Mouse (Mus musculus): Measurements from ENCODE around the gene Slc7a11. TPM values are rescaled to one million over a fixed set of nuclear protein-coding genes. Genes with fewer than 3 reads are reported as not detected.

The Slc7a11 gene
- polyA plus RNA-seq, 1 experiment from 2014 or later = 0.11 TPM

DNA sequence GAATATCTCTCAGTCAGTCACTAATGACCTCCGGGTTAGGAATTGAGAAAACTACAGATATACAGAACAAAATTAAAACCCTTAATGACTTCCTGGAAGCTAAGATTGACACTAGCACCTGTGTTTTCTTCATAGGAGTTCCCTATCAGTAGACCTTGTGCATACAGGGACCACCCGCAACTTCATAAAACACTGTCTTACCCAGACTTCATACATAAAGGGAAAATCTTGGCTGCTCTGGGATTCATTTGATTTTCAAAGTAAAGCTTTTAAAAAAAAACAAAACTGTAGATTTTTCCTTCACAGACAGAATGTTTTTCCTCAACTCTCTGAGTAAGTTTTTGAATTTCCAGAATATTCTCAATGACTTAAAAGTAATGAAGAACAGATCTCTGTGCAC is 477.8 kb downstream of the Slc7a11 start:
- DNase-seq (no peak), ATAC-seq (ENCODE audit: insufficient read depth) (no peak)
- WGBS = 83% methylated on average over 2 of the region's 2 CpGs
- Histone ChIP-seq H3K27me3 (ENCODE audit: insufficient read depth, low read length) (no peaks in the 10 kb centered on the region), H3K27ac (ENCODE audit: low read depth) (no peak overlapping the region), H3K4me3 (ENCODE audit: low read depth, low read length) (no peak overlapping the region), H3K36me3 (ENCODE audit: insufficient read depth) (no peaks in the 10 kb centered on the region), H3K4me2 (no peak overlapping the region), H3K9ac (no peak overlapping the region), H3K9me3 (ENCODE audit: low read depth, low read length) (no peaks in the 10 kb centered on the region), H3K4me1 (ENCODE audit: insufficient read depth) (no peaks in the 10 kb centered on the region)
- no peak for TF ChIP-seq CTCF (IDR thresholded peaks at IDR 0.05; ENCODE audit: low read depth)

DNA sequence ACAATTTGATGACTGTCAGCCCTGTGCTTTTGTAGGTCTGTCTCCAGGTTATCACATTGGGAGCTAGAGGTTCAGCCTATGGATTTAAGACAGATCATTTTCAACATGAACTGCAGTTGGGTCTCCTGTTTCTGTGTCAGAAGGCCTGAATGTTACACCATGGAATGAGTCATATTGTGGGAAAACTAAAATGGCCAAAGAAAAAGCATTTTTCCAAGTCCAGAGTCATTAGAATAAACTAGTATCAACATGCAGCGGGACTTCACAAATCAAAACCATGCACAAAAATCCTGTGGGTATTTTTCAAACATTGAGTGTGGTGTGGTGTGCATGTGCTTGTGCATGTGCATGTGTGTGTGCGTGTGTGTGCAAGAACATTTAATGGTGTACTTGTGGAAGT is 482.8 kb downstream of the Slc7a11 start:
- Histone ChIP-seq H3K27me3 (ENCODE audit: insufficient read depth, low read length) (no peaks in the 10 kb centered on the region), H3K27ac (ENCODE audit: low read depth) (no peak overlapping the region), H3K9me3 (ENCODE audit: low read depth, low read length) (no peaks in the 10 kb centered on the region), H3K4me2 (no peak overlapping the region), H3K9ac (no peak overlapping the region), H3K36me3 (ENCODE audit: insufficient read depth) (no peaks in the 10 kb centered on the region), H3K4me3 (ENCODE audit: low read depth, low read length) (no peak overlapping the region), H3K4me1 (ENCODE audit: insufficient read depth) (no peaks in the 10 kb centered on the region)
- 81% methylated on average over 2 of the region's 2 CpGs for WGBS
- no peak for TF ChIP-seq CTCF (IDR thresholded peaks at IDR 0.05; ENCODE audit: low read depth)
- ATAC-seq (ENCODE audit: insufficient read depth) = no peak
- DNase-seq = no peak

GRCm38 (mm10) chr3:49946845-49947244 is 496.6 kb downstream of the Slc7a11 start:
- WGBS = 13% methylated on average over 2 of the region's 2 CpGs
- H3K4me1 ChIP-seq (ENCODE audit: insufficient read depth) = peaks cover 6% of the 10 kb centered on the region; the same call in 1 of the 2 replicates
- DNase-seq (peak; percentile 96), ATAC-seq (ENCODE audit: insufficient read depth) (peak; percentile 91)
- no peak overlapping the region for H3K4me3 ChIP-seq (ENCODE audit: low read depth, low read length)
- H3K4me2 ChIP-seq = no peak overlapping the region
- no peaks in the 10 kb centered on the region for H3K36me3 ChIP-seq (ENCODE audit: insufficient read depth)
- H3K9ac ChIP-seq = no peak overlapping the region
- TF ChIP-seq CTCF (IDR thresholded peaks at IDR 0.05; ENCODE audit: low read depth) = no peak
- H3K27ac ChIP-seq (ENCODE audit: low read depth) = no peak overlapping the region
- no peaks in the 10 kb centered on the region for H3K27me3 ChIP-seq (ENCODE audit: insufficient read depth, low read length)
- H3K9me3 ChIP-seq (ENCODE audit: low read depth, low read length) = no peaks in the 10 kb centered on the region

- Histone ChIP-seq H3K27me3 (ENCODE audit: insufficient read depth, low read length) (no peaks in the 10 kb centered on the region), H3K4me2 (no peak overlapping the region), H3K9ac (no peak overlapping the region), H3K9me3 (ENCODE audit: low read depth, low read length) (no peaks in the 10 kb centered on the region), H3K27ac (ENCODE audit: low read depth) (no peak overlapping the region), H3K4me3 (ENCODE audit: low read depth, low read length) (no peak overlapping the region), H3K4me1 (ENCODE audit: insufficient read depth) (peaks cover 6% of the 10 kb centered on the region; the same call in 1 of the 2 replicates), H3K36me3 (ENCODE audit: insufficient read depth) (no peaks in the 10 kb centered on the region)
- WGBS = 23% methylated on average over 5 of the region's 5 CpGs
- TF ChIP-seq CTCF (IDR thresholded peaks at IDR 0.05; ENCODE audit: low read depth) = no peak
- DNase-seq = peak; percentile 96
- peak; percentile 86 for ATAC-seq (ENCODE audit: insufficient read depth)
Measured at GRCm38 (mm10) chr3:49944783-49945182, 498.6 kb downstream of the Slc7a11 start.

GRCm38 (mm10) chr3:49937611-49938010 is 505.8 kb downstream of the Slc7a11 start:
- DNase-seq (no peak), ATAC-seq (ENCODE audit: insufficient read depth) (no peak)
- TF ChIP-seq CTCF (IDR thresholded peaks at IDR 0.05; ENCODE audit: low read depth) = no peak
- Histone ChIP-seq H3K36me3 (ENCODE audit: insufficient read depth) (no peaks in the 10 kb centered on the region), H3K9ac (no peak overlapping the region), H3K9me3 (ENCODE audit: low read depth, low read length) (no peaks in the 10 kb centered on the region), H3K4me2 (no peak overlapping the region), H3K27me3 (ENCODE audit: insufficient read depth, low read length) (no peaks in the 10 kb centered on the region), H3K4me1 (ENCODE audit: insufficient read depth) (no peaks in the 10 kb centered on the region), H3K27ac (ENCODE audit: low read depth) (no peak overlapping the region), H3K4me3 (ENCODE audit: low read depth, low read length) (no peak overlapping the region)
- 56% methylated on average over 2 of the region's 2 CpGs for WGBS

GRCm38 (mm10) chr3:49929496-49929895 is 513.9 kb downstream of the Slc7a11 start:
- H3K27me3 ChIP-seq (ENCODE audit: insufficient read depth, low read length) = no peaks in the 10 kb centered on the region
- no peak overlapping the region for H3K9ac ChIP-seq
- no peaks in the 10 kb centered on the region for H3K4me1 ChIP-seq (ENCODE audit: insufficient read depth)
- DNase-seq = no peak
- H3K4me3 ChIP-seq (ENCODE audit: low read depth, low read length) = no peak overlapping the region
- no peak overlapping the region for H3K27ac ChIP-seq (ENCODE audit: low read depth)
- H3K9me3 ChIP-seq (ENCODE audit: low read depth, low read length) = no peaks in the 10 kb centered on the region
- no peak for TF ChIP-seq CTCF (IDR thresholded peaks at IDR 0.05; ENCODE audit: low read depth)
- no peak overlapping the region for H3K4me2 ChIP-seq
- H3K36me3 ChIP-seq (ENCODE audit: insufficient read depth) = no peaks in the 10 kb centered on the region
- ATAC-seq (ENCODE audit: insufficient read depth) = no peak

DNA sequence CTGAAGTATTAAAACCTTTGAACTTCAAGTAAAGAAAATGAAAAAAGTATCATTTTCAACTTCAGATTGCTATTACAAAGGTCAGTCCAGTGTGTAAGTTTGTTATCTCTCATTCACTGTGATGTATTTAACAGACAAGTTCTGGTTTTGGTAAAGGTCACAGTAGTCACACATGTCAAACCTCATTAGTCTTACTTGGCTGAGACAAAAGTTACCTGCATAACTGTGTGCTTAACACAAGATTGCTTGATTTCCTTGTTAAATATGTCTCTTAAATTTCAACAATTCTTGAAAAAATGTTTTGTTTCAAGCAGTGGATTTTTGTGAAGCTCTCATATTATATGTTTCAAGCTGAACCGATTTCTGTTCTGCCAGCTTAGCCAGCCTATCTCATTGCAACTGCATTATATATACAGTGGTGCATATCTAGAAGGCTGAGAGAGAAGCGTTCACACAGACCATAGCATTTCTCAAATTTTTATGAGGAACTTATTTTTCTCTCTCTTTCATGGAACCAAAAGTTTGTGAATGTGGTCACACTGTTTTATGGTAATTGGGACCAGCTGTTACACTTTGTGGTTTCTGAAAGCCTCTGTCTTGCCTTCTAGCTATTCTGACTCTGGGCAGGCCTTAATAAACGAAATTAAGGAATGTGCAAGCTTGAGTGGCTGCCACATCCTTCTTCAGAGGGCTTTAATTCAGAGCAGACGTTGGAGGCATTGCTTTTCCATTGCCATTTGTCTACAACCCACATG is 514.7 kb downstream of the Slc7a11 start:
- ATAC-seq (ENCODE audit: insufficient read depth) = no peak
- Histone ChIP-seq H3K4me2 (no peak overlapping the region), H3K9ac (no peak overlapping the region), H3K36me3 (ENCODE audit: insufficient read depth) (no peaks in the 10 kb centered on the region), H3K27me3 (ENCODE audit: insufficient read depth, low read length) (no peaks in the 10 kb centered on the region), H3K27ac (ENCODE audit: low read depth) (no peak overlapping the region), H3K4me3 (ENCODE audit: low read depth, low read length) (no peak overlapping the region), H3K9me3 (ENCODE audit: low read depth, low read length) (no peaks in the 10 kb centered on the region), H3K4me1 (ENCODE audit: insufficient read depth) (no peaks in the 10 kb centered on the region)
- WGBS = 25% methylated on average over 4 of the region's 4 CpGs
- no peak for DNase-seq
- no peak for TF ChIP-seq CTCF (IDR thresholded peaks at IDR 0.05; ENCODE audit: low read depth)
